Mouse (Mus musculus) CH12.LX (cell line): ENCODE measurements around the gene Pip5k1c. TPM values are rescaled to one million over a fixed set of nuclear protein-coding genes. Genes with fewer than 3 reads are reported as not detected.

ENCODE experiments used
- DNase-seq: peaks from one replicate; pipeline ENCODE4 v3.0.0-alpha.2; 2013; ENCODE audit errors: extremely low read depth
- H3K27ac ChIP-seq: 2 replicates; pipeline ENCODE4 v1.5.1; 2012; ENCODE audit warnings: low read depth, mild to moderate bottlenecking, control low read depth, moderate library complexity; ENCODE audit not compliant: insufficient read depth
- H3K27me3 ChIP-seq: replicated peaks from 2 replicates; pipeline ENCODE3; 2012; ENCODE audit warnings: inconsistent platforms
- H3K36me3 ChIP-seq, 2 experiments: replicated peaks in 1 of 2; 2 replicates each; pipeline versions ENCODE3 to v1.6.1; 2012; ENCODE audit warnings: inconsistent platforms in 1 of 2, low read length in 1 of 2, mild to moderate bottlenecking in 1 of 2, mixed read lengths in 1 of 2, moderate library complexity in 1 of 2; ENCODE audit not compliant: control insufficient read depth in 1 of 2, insufficient read depth in 1 of 2
- H3K4me1 ChIP-seq, 2 experiments: 2 replicates each; pipeline ENCODE4 v1.6.1; 2012; ENCODE audit warnings: inconsistent platforms in 1 of 2, moderate library complexity in 1 of 2; ENCODE audit not compliant: insufficient read depth in 2 of 2, control insufficient read depth in 1 of 2
- H3K4me2 ChIP-seq: 2 replicates; pipeline ENCODE4 v1.6.1; 2012; ENCODE audit warnings: low read depth, mild to moderate bottlenecking, control low read depth; ENCODE audit not compliant: poor library complexity, insufficient read depth, severe bottlenecking
- H3K4me3 ChIP-seq, 3 experiments: fragments of 150-350 bp in 1 of 3; sonication (generic) in 1 of 3; replicated peaks in 1 of 3; 2 replicates each; pipeline versions ENCODE3 to v1.5.1; 2011 to 2012; ENCODE audit warnings: low read depth in 2 of 3, low read length in 2 of 3, mild to moderate bottlenecking in 2 of 3, moderate library complexity in 2 of 3, control low read depth in 1 of 3, improper control_type of control experiment in 1 of 3, inconsistent platforms in 1 of 3, mixed read lengths in 1 of 3; ENCODE audit not compliant: poor library complexity in 1 of 3
- H3K79me2 ChIP-seq: replicated peaks from 2 replicates; pipeline ENCODE4 v1.6.1; 2012; ENCODE audit warnings: mild to moderate bottlenecking, moderate library complexity; ENCODE audit not compliant: control insufficient read depth, poor library complexity, insufficient read depth, severe bottlenecking; ENCODE audit errors: extremely low read depth
- H3K9ac ChIP-seq: 2 replicates; pipeline ENCODE4 v1.6.1; 2012; ENCODE audit warnings: low read depth, mild to moderate bottlenecking, control low read depth, moderate library complexity; ENCODE audit not compliant: insufficient read depth
- H3K9me3 ChIP-seq: replicated peaks from 2 replicates; pipeline ENCODE3; 2012; ENCODE audit warnings: low read length, inconsistent platforms, mixed read lengths
- BHLHE40 ChIP-seq: IDR thresholded peaks from 2 replicates; pipeline ENCODE4 v1.6.1; 2011; ENCODE audit warnings: mild to moderate bottlenecking, low read depth, low read length, improper control_type of control experiment
- CHD1 ChIP-seq: IDR thresholded peaks from 2 replicates; pipeline ENCODE4 v1.6.1; 2012; ENCODE audit warnings: low read depth, low read length, improper control_type of control experiment, inconsistent platforms
- CTCF ChIP-seq, 2 experiments: IDR thresholded peaks in 1 of 2; conservative IDR thresholded peaks in 1 of 2; 2 replicates each; pipeline ENCODE4 v1.5.1; 2011 to 2012; ENCODE audit warnings: low read depth in 2 of 2, low read length in 2 of 2, improper control_type of control experiment in 1 of 2, inconsistent platforms in 1 of 2, mild to moderate bottlenecking in 1 of 2, moderate library complexity in 1 of 2
- ELF1 ChIP-seq: IDR thresholded peaks from 2 replicates; pipeline ENCODE4 v1.6.1; 2014; ENCODE audit warnings: low read depth, mild to moderate bottlenecking, inconsistent platforms, low read length, improper control_type of control experiment
- HCFC1 ChIP-seq: IDR thresholded peaks from 2 replicates; pipeline ENCODE4 v1.6.1; 2012; ENCODE audit warnings: low read depth, mild to moderate bottlenecking, inconsistent platforms, low read length, improper control_type of control experiment
- JUN ChIP-seq: IDR thresholded peaks from 2 replicates; pipeline ENCODE4 v1.6.1; 2011; ENCODE audit warnings: low read depth, mild to moderate bottlenecking, low read length, improper control_type of control experiment, moderate library complexity; ENCODE audit not compliant: insufficient read depth
- JUND ChIP-seq: conservative IDR thresholded peaks from 2 replicates; pipeline ENCODE4 v1.6.1; 2011; ENCODE audit warnings: low read depth, low read length, improper control_type of control experiment
- KAT2A ChIP-seq: IDR thresholded peaks from 2 replicates; pipeline ENCODE4 v1.6.1; 2012; ENCODE audit warnings: low read length, improper control_type of control experiment, inconsistent platforms; ENCODE audit not compliant: insufficient replicate concordance
- MAFK ChIP-seq: IDR thresholded peaks from 2 replicates; pipeline ENCODE4 v1.6.1; 2011; ENCODE audit warnings: low read length, improper control_type of control experiment; ENCODE audit not compliant: insufficient replicate concordance
- MAZ ChIP-seq: IDR thresholded peaks from 2 replicates; pipeline ENCODE4 v1.6.1; 2012; ENCODE audit warnings: low read depth, mild to moderate bottlenecking, inconsistent platforms, low read length, improper control_type of control experiment, moderate library complexity
- MEF2A ChIP-seq: IDR thresholded peaks from 2 replicates; pipeline ENCODE4 v1.6.1; 2014; ENCODE audit warnings: low read depth, mild to moderate bottlenecking, inconsistent platforms, low read length, improper control_type of control experiment, borderline replicate concordance
- NELFE ChIP-seq: IDR thresholded peaks from 2 replicates; pipeline ENCODE4 v1.6.1; 2011; ENCODE audit warnings: low read depth, low read length, improper control_type of control experiment
- NRF1 ChIP-seq: IDR thresholded peaks from 2 replicates; pipeline ENCODE4 v1.6.1; 2014; ENCODE audit warnings: low read depth, mild to moderate bottlenecking, inconsistent platforms, low read length, improper control_type of control experiment, moderate library complexity
- POLR2A ChIP-seq: IDR thresholded peaks from 2 replicates; pipeline ENCODE4 v1.6.1; 2011; ENCODE audit warnings: low read depth, mild to moderate bottlenecking, improper control_type of control experiment, low read length
- POLR2AphosphoS2 ChIP-seq: IDR thresholded peaks from 2 replicates; pipeline ENCODE4 v1.6.1; 2011; ENCODE audit warnings: low read depth, low read length, improper control_type of control experiment
- RAD21 ChIP-seq: IDR thresholded peaks from 2 replicates; pipeline ENCODE4 v1.6.1; 2011; ENCODE audit warnings: low read depth, mild to moderate bottlenecking, low read length, improper control_type of control experiment, moderate library complexity
- SIN3A ChIP-seq: IDR thresholded peaks from 2 replicates; pipeline ENCODE4 v1.6.1; 2012; ENCODE audit warnings: low read length, improper control_type of control experiment, inconsistent platforms
- SMC3 ChIP-seq: IDR thresholded peaks from 2 replicates; pipeline ENCODE4 v1.6.1; 2011; ENCODE audit warnings: low read depth, low read length, improper control_type of control experiment
- USF1 ChIP-seq: IDR thresholded peaks from 2 replicates; pipeline ENCODE4 v1.6.1; 2014; ENCODE audit warnings: low read depth, mild to moderate bottlenecking, inconsistent platforms, low read length, improper control_type of control experiment
- ZMIZ1 ChIP-seq: IDR thresholded peaks from 2 replicates; pipeline ENCODE4 v1.6.1; 2012; ENCODE audit warnings: low read depth, mild to moderate bottlenecking, inconsistent platforms, low read length, improper control_type of control experiment
- dilution Hi-C: fragments of 300-500 bp; cut with MboI; formaldehyde crosslinking; loops from 2 replicates; pipeline ENCODE4 v1.14.3; 2020; ENCODE audit warnings: low sequenced_read_pairs; ENCODE audit not compliant: extremely low pct_unique_long_range_greater_than_20kb, extremely low pct_ligation_motif_present
- in situ Hi-C: fragments of 300-500 bp; cut with MboI; formaldehyde crosslinking; loops from 3 replicates; pipeline ENCODE4 v1.14.3; 2019; ENCODE audit warnings: low sequenced_read_pairs, low pct_ligation_motif_present, low pct_unique_long_range_greater_than_20kb, mixed read lengths
- polyA plus RNA-seq: library from polyadenylated mRNA; unstranded; fragments of >175 nt; gene quantifications from 2 replicates; pipeline ENCODE4 v1.2.1, GENCODE M21; 2012; ENCODE audit warnings: low read depth; ENCODE audit not compliant: insufficient read length
- total RNA-seq, 2 experiments: library from RNA; depleted of rRNA; stranded (reverse); fragments of 300-350 nt in 1 of 2; fragments of >200 nt in 1 of 2; gene quantifications; 2 replicates each; pipeline ENCODE4 v1.2.3; 2012 to 2014

Pip5k1c gene
- total and polyA plus RNA-seq, 3 experiments = 11.4 to 51.4 (median 12.6) TPM

- Histone ChIP-seq H3K36me3 (peaks cover 47 to 66% of the 10 kb centered on the region in 2 experiments), H3K4me2 (no peak overlapping the region), H3K27me3 (no peaks in the 10 kb centered on the region), H3K27ac (no peak overlapping the region), H3K9me3 (no peaks in the 10 kb centered on the region), H3K79me2 (peaks cover 19% of the 10 kb centered on the region), H3K4me3 (no peak overlapping the region), H3K4me1 (peaks cover 31 to 84% of the 10 kb centered on the region in 2 experiments), H3K9ac (no peak overlapping the region)
- in situ Hi-C loops = no loop called here
- dilution Hi-C loops = no loop called here
- DNase-seq = no peak
- TF ChIP-seq ELF1 (no peak), ZMIZ1 (no peak), MAZ (no peak), HCFC1 (no peak), MAFK (no peak), RAD21 (no peak), MEF2A (no peak), POLR2A (no peak), JUN (no peak), SIN3A (no peak), CHD1 (no peak)
These were observed 12.9 kb downstream of the Pip5k1c start for GRCm38 (mm10) chr10:81305663-81306062.

GRCm38 (mm10) chr10:81306173-81306668 is 13.5 kb downstream of the Pip5k1c start:
- Histone ChIP-seq H3K9ac (no peak overlapping the region), H3K27me3 (no peaks in the 10 kb centered on the region), H3K9me3 (no peaks in the 10 kb centered on the region), H3K79me2 (peaks cover 16% of the 10 kb centered on the region), H3K4me3 (no peak overlapping the region), H3K27ac (no peak overlapping the region), H3K4me2 (no peak overlapping the region)
- in situ Hi-C loops = no loop called here
- TF ChIP-seq NRF1 = no peak
- no peak for TF ChIP-seq NELFE
- TF ChIP-seq HCFC1 = no peak
- no peak for TF ChIP-seq BHLHE40
- no peak for TF ChIP-seq POLR2A
- TF ChIP-seq JUND = no peak
- no peak for TF ChIP-seq SMC3
- no peak for TF ChIP-seq KAT2A
- TF ChIP-seq USF1 = no peak
- TF ChIP-seq POLR2AphosphoS2 = no peak
- TF ChIP-seq CTCF (conservative IDR thresholded peaks at IDR 0.05 in 1 of 2, IDR thresholded peaks at IDR 0.05 in 1 of 2; ENCODE audit: low read depth in 2 of 2, low read length in 2 of 2) = no peak
- TF ChIP-seq, all 38 proteins: peak for 0
- Histone ChIP-seq H3K4me1 (peaks cover 26 to 78% of the 10 kb centered on the region in 2 experiments), H3K36me3 (peaks cover 53 to 71% of the 10 kb centered on the region in 2 experiments)
- DNase-seq = no peak
- dilution Hi-C loops = no loop called here
